Mouse (Mus musculus): ENCODE measurements around the gene C5ar1.

C5ar1 gene

DNA sequence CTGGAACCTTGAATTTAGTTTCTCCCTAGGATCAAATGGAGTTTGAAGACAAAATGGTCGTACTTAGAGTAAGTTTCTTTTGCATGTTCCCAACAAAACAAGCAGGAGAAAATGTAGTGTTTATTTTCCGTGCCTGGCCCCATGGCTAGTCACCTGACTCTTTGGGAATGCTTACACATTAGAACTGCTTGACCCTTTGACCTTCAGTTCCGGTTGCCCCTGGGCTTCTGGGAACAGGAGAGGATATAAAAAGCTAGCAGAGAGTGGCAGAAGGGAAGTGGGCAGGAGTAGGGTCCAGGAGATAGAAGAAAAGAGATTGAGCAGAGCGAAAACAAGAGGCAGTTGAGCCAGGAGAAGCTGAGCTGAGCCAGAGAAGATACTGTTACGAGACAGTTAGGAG lies 29.5 kb downstream of the C5ar1 start:
- peak; percentile 68 for DNase-seq (ENCODE audit: low read depth, low spot score)

DNA sequence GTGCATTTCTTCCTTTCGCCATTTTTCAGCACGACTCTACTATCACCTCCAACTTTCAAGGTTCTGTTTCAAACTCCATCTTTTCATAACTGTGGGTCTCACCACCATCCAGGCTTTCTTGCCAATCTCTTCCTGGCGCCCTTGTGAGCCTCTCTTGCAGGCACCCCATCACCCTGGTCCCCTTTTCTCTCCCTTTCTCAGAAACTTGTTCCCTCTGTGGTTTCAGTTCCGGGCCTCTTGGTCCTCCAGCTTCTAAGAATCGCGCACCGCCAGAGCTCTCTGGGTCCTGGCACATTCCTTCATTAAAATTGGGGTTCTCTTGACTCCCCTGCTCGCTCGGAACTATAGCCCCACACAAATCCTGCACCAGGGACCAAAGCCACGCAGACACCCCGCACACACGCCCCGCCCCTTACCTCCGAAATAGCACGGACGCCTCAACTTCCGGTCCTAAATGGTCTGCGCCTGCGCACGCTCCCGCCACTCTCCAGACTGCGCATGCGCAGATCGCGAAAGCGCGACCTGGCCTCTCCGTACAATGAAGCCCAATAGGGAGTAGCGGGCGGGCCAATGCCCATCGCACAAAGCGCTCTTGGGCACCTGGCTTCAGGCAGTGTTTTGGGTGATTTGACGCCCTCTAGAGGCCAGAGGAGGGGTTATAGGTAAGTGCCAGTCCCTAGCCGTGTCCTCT lies 37.6 kb downstream of the C5ar1 start, which contains the start of gene Dhx34:
TSS of gene Dhx34 (minus strand) at position 456 of the 691 bp plus-strand sequence.
- DNase-seq (ENCODE audit: low read depth, low spot score): peak; percentile 99

DNA sequence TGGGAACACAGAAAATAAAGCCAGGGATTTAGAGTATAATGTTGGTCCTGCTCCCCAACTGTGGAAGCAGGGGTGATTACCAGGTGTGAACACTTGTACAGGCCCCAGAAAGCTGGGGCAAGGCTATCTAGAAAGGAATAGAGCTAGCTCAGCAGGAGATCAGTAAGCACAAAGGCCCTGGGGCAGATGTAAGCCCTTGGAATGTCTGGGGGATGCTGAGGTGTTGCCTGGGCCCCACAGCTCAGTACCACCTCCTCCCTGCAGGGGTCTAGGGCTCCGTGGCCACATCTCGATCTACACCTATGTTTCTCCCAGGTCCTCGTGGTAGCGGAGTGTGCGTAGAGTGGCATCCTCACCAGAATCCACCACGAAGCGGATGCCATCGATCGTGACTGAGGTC lies 45.4 kb downstream of the C5ar1 start:
- no peak for DNase-seq (ENCODE audit: low read depth, low spot score)

DNA sequence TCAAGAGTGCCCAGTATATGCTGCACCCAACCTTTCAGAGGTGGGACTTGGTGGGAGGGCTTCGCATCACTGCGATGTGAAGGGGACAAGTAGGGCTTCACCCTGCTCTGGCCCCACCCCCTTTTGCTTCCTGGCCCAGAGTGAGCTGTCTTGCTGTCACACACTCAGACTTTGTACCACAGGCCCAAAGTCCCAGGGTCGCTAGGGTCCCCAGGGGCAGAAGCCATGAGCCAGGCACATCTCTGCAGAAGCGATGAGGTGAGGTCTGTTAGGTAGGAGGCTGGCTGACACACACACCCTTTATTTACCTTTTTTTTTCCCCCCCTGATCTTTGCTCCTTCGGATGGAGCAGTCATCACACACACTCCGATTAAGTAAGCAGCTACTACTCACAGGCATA lies 46.1 kb downstream of the C5ar1 start:
- DNase-seq (ENCODE audit: low read depth, low spot score): no peak

DNA sequence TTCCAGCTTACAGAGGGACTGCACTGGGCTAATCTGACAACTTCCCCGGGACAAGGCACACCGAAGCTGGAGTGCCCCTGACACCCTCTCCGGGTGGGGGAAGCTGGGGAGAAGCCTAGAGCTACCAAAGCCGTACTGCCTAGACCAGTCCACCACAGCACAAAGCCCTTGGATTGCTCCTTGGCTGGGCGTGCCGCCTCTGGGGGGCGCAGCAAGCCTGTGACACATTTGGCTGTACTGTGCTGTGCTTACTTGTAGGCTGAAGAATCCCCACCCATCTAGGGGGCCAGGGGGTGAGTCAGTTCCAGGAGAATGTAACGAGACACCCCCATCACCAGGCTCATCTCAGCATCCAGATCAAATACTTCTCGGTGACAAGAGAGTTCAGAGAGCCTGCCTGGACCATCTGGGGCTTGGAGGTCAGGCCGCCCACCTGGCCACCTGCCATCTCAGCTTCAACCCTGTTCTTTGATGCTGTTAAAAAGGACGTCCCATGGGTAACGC lies 48.4 kb downstream of the C5ar1 start:
- DNase-seq (ENCODE audit: low read depth, low spot score): no peak

DNA sequence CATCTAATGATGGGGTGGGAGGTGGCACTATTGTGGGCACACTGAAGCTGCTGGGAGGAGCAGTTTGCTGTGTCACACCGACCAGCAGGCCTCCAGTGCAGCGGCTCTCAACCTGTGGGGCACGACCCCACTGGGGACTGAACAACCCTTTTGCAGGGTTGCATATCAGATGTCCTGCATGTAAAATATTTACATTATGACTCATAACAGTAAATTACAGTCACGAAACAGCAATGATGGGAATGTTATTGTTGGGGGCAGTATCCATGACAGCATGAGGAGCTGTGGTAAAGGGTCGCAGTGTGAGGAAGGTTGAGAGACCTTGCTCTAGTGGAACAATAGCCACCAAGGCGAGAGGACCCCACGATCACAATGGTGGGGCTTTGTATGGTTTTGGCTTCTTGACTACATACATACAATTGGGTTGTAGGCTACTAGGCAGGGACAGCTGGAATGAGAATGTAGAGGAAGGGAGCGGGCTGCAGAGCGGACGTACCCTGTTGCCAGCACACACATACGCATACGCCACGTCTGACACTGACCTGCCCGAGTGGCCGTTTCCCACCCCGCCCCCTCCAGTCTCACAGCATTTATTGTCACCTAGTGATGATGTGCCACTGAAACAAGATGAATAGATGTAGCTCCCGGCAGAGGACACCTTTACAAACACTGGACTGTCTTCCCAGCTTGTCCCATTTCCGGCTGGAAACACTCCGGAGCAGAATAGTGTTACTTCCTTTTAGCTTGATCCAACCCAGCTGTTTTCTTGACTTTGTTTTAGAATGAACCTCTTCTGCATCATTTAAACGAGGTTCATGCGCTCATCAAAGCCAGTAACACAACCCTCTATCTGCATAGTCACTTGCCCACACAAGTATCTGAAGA lies 50.3 kb downstream of the C5ar1 start:
- no peak for DNase-seq (ENCODE audit: low read depth, low spot score)

DNA sequence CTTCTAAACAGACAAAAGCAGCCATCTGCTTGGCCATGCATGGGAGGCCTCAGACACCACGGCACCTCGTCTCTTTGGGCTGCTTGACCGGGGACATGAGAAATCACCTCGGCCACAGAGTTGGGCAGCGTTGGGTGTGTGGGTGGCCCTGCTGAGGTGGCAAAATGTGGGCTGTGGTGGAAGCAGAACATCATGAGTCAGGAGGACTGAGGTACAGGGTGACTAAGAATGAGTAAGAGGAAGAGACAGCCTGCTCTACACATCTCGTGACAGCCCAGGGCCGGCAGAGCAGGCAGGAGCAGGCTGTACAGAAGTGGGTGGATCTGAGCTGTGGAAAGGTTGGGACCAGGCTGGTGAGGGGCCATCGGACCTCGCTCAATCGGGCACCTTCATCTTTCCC lies 51.8 kb downstream of the C5ar1 start:
- no peak for DNase-seq (ENCODE audit: low read depth, low spot score)

DNA sequence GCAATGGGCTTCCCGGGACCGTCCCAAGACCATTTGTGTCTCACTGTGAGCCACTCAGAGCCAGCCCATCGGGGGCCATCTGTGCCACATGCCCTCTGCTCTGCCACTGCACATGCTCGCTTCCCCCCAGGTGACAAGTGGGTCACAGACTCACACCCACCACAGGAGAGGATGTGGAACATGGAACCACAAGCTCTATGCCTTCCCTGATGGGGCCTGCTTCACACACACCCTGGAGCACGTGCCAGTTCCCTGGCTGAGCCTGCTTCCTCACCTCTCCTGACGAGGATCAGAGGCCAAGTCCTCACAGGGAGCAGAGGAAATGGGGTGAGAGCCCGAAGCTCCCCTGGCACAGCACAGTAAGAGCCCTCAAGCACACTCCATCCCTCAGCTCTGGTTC lies 52.3 kb downstream of the C5ar1 start:
- no peak for DNase-seq (ENCODE audit: low read depth, low spot score)

DNA sequence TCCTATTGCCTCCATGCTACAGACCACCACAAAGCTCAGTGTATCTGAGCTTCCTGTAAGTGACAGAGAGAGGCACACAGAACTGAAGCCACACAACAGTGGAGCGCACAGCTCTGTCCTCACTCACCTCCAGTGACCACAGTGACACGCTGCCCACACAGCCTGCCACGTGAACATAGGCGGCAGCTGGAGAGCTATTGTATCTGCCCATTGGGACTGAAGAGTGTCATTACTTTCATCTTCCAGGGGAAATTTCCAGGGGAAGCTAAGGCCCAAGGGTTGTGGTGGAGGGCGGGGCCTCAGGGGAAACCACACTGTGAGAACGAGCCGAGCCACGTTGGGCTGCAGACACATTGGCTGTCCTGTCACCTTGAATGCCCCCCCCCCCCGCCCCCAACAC lies 54.5 kb downstream of the C5ar1 start:
- DNase-seq (ENCODE audit: low read depth, low spot score): no peak

DNA sequence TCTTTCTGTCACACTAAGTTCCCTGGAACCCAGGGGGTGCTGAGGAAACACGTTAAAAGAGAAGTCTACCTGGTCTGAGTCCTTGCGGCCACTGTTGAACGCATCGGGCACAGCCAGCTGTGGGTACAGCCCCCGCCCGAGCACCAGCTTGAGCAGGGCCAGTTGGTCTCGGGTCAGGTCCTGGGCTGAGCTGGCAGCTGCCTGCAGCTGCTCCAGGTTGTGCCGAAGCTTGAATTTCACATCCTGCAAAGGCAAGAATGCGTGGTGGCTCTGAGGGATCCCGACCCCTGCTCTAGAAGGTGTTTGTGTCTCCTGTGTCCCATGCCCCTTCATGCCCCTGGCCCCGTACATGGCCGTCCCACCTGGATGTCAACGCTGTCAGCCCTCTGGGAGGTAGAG lies 55.8 kb downstream of the C5ar1 start:
- DNase-seq (ENCODE audit: low read depth, low spot score): no peak

DNA sequence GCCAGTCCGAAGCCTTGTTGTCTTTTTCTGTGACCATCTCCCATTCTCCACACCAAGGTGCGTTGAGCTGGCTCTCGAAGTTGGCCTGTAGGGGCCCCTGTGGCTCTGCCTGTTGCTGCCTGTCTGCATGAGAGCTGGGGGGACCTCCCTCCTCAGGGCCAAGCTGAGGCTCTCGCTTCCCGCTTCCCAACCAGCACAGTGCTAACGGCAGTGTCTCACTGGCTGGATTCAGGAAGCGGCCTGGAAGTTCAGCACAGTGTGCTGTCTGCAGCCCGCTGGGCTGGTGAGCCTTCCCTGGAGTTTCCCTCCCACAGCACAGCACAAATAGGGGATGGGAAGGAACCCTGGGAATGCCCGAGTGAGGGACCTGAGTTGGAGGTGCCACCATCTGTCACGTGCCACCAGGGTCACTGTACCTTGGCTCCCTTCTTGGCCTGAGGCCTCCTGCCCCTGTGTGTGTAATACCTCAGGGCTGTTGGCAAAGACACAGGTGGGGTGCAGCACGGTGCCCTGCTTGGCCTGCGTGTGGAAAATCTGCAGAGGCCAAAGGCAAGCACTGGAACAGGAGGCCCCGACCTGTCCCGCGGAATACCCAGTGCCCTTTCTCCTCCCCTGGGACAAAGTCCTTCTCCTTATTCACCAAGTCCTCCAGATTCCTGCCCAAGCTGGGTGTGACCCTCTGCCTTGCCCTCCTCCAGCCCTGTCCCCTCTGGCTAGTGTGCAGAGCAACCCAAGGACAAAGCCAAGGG lies 56.4 kb downstream of the C5ar1 start:
- DNase-seq (ENCODE audit: low read depth, low spot score): no peak

DNA sequence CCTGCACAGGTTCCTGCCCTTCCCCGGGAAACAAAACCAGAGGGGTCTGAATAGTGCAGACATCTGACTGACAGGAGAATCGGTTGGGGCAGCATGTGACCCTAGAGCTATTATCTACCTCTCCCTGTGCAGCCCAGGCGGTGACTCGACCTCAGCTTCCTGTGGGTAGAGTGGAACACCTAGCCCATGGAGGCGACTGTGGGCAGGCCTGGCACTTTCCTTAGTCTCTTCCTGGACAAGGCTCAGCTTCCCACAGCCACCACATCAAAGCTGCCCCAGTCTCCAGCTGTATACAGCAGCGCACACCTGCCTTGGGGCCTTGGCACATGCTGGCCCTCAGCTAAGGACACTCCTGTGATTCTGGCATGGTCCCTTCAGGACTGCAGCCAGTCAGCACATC lies 58.2 kb downstream of the C5ar1 start:
- no peak for DNase-seq (ENCODE audit: low read depth, low spot score)

DNA sequence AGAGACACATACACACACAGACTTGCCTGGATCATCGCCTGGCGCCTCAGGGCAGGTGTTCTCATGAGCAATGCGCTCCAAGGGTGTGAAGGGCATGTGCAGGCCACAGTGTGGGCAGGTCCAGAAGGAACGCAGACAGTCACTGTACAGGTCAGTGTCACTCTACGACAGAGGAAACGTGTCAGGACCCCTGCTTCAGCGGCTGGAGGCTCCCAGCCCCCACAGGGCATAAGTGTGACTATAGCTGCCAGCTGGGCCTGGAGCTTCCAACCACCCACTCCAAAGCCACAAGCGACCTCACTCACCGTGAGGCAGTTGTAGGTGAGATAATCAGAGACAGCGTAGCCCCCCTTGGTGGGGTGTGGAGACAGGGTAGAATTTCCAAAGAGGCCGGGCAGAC lies 60.8 kb downstream of the C5ar1 start:
- no peak for DNase-seq (ENCODE audit: low read depth, low spot score)

DNA sequence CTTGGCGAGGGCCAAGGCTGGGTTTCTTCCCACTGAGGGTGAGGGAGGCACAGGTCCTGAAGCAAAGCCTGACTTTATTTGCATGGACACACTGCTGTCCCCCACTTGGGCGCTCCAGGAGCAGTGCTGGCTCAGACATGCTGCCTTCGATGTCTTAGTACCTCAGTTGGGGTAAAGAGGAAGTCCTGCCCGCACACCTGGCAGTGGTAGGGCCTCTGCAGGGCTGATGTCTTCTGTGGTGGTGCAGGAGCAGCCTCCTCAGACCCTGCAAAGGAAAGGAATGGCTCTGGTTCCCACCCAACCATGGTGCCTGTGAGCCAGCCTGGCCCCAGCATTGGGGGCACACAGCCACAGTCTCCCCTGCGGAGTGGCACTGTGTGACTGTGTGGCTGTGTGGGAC lies 62.2 kb downstream of the C5ar1 start:
- DNase-seq (ENCODE audit: low read depth, low spot score): no peak

Data from forelimb bud, embryonic 11.5 days (tissue).